Mouse (Mus musculus): ENCODE data around the gene Glul. TPM values are rescaled to one million over a fixed set of nuclear protein-coding genes. Genes with fewer than 3 reads are reported as not detected.

Glul gene
- polyA plus RNA-seq, 1 experiment from 2014 or later: 248 TPM

DNA sequence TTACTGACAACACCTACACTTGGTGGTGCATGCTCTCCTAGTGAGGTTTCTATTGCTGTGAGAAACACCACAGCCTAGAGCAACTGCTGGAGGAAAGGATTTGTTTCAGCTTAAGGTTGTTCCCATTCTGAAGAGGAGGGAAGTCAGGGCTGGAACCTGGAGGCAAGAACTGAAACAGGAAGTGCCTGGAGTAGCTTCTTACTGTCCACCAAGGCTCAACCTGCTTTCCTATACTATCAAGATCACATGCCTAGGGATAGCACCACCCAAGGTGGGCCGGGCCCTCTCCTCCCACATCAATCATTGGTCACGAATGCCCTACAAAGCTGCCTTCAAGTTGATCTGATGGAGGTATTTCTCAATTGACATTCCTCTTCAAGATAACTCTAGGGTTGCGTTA is 21.9 kb downstream of the Glul start:
- H3K27me3 ChIP-seq (replicated peaks; ENCODE audit: control insufficient read depth, insufficient read depth, low read length): no peaks in the 10 kb centered on the region
- no peak overlapping the region for H3K4me3 ChIP-seq (ENCODE audit: low read length)
- H3K27ac ChIP-seq (ENCODE audit: low read depth, low read length): no peak overlapping the region
- WGBS: 93% methylated on average over 3 of the region's 3 CpGs
- H3K36me3 ChIP-seq (ENCODE audit: control insufficient read depth, insufficient read depth, low read length): no peaks in the 10 kb centered on the region
- no peaks in the 10 kb centered on the region; the same call in 1 of the 2 replicates for H3K4me1 ChIP-seq (ENCODE audit: control insufficient read depth, insufficient read depth, low read depth, low read length)
- no peak overlapping the region for H3K9ac ChIP-seq (ENCODE audit: low read depth, low read length)
- H3K4me2 ChIP-seq (ENCODE audit: low read length): no peak overlapping the region
- ATAC-seq: no peak
- no peaks in the 10 kb centered on the region for H3K9me3 ChIP-seq (ENCODE audit: control insufficient read depth, low read length)

DNA sequence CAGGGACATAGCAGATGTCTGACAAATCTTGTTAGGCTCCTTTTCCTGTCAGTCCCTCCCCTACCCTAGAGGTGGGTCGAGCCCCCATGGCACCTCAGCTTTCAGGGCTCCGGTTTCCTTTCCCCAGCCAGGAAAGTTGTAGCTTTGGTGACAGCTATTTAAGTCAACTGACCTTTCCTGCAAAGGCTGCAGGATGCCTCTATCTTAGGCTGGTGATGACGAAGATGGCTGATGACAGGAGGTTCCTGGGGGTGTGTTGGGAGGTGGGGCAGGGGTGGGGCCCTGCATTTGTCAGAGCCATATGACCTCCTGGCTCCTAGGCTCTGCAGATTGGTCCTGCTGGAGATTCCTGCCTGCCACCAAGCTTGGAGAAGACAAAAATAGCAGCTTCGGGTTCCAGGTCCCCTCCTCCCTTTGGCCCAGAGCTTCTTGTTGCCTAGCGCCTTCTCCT is 22.9 kb downstream of the Glul start:
- H3K9ac ChIP-seq (ENCODE audit: low read depth, low read length): no peak overlapping the region
- H3K27ac ChIP-seq (ENCODE audit: low read depth, low read length): no peak overlapping the region
- H3K4me2 ChIP-seq (ENCODE audit: low read length): no peak overlapping the region
- no peaks in the 10 kb centered on the region for H3K36me3 ChIP-seq (ENCODE audit: control insufficient read depth, insufficient read depth, low read length)
- no peak overlapping the region for H3K4me3 ChIP-seq (ENCODE audit: low read length)
- H3K27me3 ChIP-seq (replicated peaks; ENCODE audit: control insufficient read depth, insufficient read depth, low read length): no peaks in the 10 kb centered on the region
- 57% methylated on average over 5 of the region's 5 CpGs for whole genome bisulfite sequencing
- no peaks in the 10 kb centered on the region for H3K9me3 ChIP-seq (ENCODE audit: control insufficient read depth, low read length)
- no peaks in the 10 kb centered on the region; the same call in 1 of the 2 replicates for H3K4me1 ChIP-seq (ENCODE audit: control insufficient read depth, insufficient read depth, low read depth, low read length)
- no peak for ATAC-seq

DNA sequence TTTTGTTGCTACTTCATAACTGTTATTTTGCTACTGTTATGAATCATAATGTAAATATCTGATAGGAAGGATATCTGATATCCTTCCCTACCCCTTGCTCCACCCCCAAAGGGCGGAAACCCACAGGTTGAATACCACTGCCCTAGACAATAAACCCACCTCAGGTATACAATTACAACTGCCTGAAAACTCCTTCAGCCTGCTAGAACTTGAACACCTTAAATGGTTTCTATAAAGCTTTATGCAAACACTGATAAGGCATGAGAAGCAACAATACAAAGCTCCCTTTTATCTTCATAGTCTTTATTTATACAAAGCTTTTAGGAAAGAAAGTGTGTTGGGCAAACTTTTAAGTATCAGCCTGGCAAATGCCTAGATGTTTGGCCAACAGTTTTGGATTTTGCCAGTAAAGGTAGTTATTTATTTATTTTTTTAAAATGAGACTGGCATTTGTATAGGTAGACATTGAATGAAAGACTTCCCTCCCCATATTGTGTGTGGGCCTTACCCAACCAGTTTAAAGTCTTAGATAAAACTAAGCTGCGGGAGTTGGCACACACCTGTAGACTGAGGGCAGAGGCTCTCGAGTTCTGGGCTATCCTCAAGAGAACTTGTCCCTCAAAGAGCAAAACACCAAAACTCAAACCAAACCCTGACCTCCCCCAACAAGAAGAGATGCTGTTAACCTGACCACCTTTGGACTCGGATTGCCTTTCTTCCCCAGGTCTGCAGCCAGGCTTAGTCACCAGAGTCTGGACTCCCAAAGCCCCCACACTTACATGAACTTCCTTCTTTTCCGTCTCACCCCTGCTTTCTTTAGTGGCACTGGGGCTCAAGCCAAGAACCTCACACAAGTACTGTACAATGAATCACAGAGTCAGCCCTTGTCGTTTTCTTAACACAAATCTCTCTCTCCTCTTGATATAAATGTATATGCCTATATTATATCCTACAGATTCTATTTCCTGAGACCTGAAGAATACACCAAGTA is 24.9 kb downstream of the Glul start:
- WGBS: 86% methylated on average over 6 of the region's 6 CpGs
- Histone ChIP-seq H3K27ac (ENCODE audit: low read depth, low read length) (no peak overlapping the region), H3K36me3 (ENCODE audit: control insufficient read depth, insufficient read depth, low read length) (no peaks in the 10 kb centered on the region), H3K4me2 (ENCODE audit: low read length) (no peak overlapping the region), H3K9me3 (ENCODE audit: control insufficient read depth, low read length) (no peaks in the 10 kb centered on the region), H3K9ac (ENCODE audit: low read depth, low read length) (no peak overlapping the region), H3K27me3 (replicated peaks; ENCODE audit: control insufficient read depth, insufficient read depth, low read length) (no peaks in the 10 kb centered on the region), H3K4me1 (ENCODE audit: control insufficient read depth, insufficient read depth, low read depth, low read length) (no peaks in the 10 kb centered on the region; the same call in 1 of the 2 replicates), H3K4me3 (ENCODE audit: low read length) (no peak overlapping the region)
- no peak for ATAC-seq

DNA sequence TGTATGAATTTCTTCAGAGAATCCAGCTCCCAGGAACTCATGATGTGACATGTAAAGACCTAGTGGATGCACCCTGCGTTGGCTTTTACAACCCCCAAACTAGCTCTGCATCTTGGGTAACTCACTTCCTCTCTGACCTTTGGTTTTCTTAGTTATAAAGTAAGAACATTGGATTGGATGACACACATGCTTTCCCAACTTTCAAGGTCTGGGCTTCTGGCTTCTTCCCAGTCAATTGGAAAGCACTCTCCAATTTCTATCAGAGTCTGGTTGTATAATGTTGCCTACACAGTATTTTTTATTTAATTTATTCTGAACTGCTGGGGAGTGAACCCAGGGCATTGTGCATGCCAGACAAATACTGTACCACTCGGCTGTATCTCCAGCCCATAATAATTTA is 30.7 kb downstream of the Glul start:
- Histone ChIP-seq H3K27me3 (replicated peaks; ENCODE audit: control insufficient read depth, insufficient read depth, low read length) (no peaks in the 10 kb centered on the region), H3K4me2 (ENCODE audit: low read length) (no peak overlapping the region), H3K27ac (ENCODE audit: low read depth, low read length) (no peak overlapping the region), H3K9ac (ENCODE audit: low read depth, low read length) (no peak overlapping the region), H3K4me3 (ENCODE audit: low read length) (no peak overlapping the region), H3K4me1 (ENCODE audit: control insufficient read depth, insufficient read depth, low read depth, low read length) (no peaks in the 10 kb centered on the region), H3K9me3 (ENCODE audit: control insufficient read depth, low read length) (no peaks in the 10 kb centered on the region), H3K36me3 (ENCODE audit: control insufficient read depth, insufficient read depth, low read length) (no peaks in the 10 kb centered on the region)
- WGBS: 80% methylated on average over 2 of the region's 2 CpGs
- ATAC-seq: no peak

DNA sequence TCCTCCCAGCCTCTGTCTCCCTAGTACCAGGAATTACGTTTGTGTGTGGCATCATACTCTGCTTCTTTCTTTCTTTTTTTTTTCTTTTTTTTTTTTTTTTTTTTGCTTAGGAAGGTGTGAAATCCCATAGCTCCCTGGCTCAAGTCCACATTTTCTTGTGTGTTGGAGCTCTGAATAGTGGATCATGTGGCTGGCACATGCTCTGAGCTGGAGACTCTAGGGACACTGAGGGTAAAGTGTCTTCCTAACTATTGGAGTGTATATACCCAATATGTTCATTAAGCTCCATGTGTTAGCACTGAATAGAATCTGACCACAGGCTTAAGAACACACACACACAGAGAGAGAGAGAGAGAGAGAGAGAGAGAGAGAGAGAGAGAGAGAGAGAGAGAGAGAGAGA is 34.0 kb downstream of the Glul start:
- 75% methylated on average over 1 of the region's 1 CpGs for WGBS
- Histone ChIP-seq H3K4me2 (ENCODE audit: low read length) (no peak overlapping the region), H3K36me3 (ENCODE audit: control insufficient read depth, insufficient read depth, low read length) (no peaks in the 10 kb centered on the region), H3K9ac (ENCODE audit: low read depth, low read length) (no peak overlapping the region), H3K9me3 (ENCODE audit: control insufficient read depth, low read length) (no peaks in the 10 kb centered on the region), H3K27ac (ENCODE audit: low read depth, low read length) (no peak overlapping the region), H3K27me3 (replicated peaks; ENCODE audit: control insufficient read depth, insufficient read depth, low read length) (no peaks in the 10 kb centered on the region), H3K4me1 (ENCODE audit: control insufficient read depth, insufficient read depth, low read depth, low read length) (no peaks in the 10 kb centered on the region), H3K4me3 (ENCODE audit: low read length) (no peak overlapping the region)
- ATAC-seq: no peak

DNA sequence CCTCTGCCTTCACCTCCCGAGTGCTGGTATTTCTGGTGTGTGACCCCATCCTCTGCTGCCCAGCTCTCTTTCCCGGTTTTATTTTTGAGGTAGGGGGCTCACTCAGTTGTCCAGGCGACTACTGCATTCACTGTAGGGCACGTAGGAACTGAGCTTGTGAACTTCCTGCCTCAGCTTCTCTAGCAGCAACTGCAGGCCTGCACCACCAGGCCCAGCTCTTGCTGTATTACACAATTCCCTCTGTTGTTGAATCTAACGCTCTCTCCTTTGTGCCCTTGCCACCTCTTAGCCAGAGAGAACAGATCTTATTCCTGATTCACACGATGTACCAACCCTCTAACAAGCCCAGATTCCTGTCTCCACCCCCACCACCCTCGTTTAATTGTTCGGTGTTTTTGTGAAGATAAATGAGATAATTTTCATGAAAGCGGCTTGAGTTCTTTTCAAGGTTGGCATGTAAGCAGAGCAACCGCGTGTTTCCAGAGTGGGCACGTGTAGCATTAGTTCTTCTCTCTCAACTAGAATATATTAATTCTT is 36.2 kb downstream of the Glul start:
- Histone ChIP-seq H3K4me1 (ENCODE audit: control insufficient read depth, insufficient read depth, low read depth, low read length) (no peaks in the 10 kb centered on the region), H3K4me2 (ENCODE audit: low read length) (no peak overlapping the region), H3K27ac (ENCODE audit: low read depth, low read length) (no peak overlapping the region), H3K36me3 (ENCODE audit: control insufficient read depth, insufficient read depth, low read length) (no peaks in the 10 kb centered on the region), H3K4me3 (ENCODE audit: low read length) (no peak overlapping the region), H3K9ac (ENCODE audit: low read depth, low read length) (no peak overlapping the region), H3K9me3 (ENCODE audit: control insufficient read depth, low read length) (no peaks in the 10 kb centered on the region), H3K27me3 (replicated peaks; ENCODE audit: control insufficient read depth, insufficient read depth, low read length) (no peaks in the 10 kb centered on the region)
- no peak for ATAC-seq
- WGBS: 66% methylated on average over 12 of the region's 12 CpGs

DNA sequence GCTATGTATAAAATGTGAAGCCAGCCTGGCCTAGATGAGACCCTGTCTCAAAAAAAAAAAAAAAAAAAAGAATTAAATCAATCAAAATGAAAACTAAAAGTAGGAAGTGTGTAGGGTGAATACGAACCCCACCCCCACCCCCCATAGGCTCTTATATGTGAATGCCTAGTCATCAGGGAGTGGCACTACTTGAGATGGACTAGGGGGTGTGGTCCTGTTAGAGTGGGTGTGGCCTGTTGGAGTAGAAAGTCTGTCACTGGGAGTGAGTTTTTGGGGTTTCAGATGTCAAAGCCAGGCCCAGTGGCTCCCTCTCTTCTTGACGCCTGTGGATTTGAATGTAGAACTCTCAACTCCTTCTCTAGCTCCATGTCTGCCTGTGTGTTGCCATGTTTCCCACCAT is 37.3 kb downstream of the Glul start:
- no peaks in the 10 kb centered on the region for H3K4me1 ChIP-seq (ENCODE audit: control insufficient read depth, insufficient read depth, low read depth, low read length)
- H3K4me3 ChIP-seq (ENCODE audit: low read length): no peak overlapping the region
- ATAC-seq: no peak
- H3K9ac ChIP-seq (ENCODE audit: low read depth, low read length): no peak overlapping the region
- no peaks in the 10 kb centered on the region for H3K9me3 ChIP-seq (ENCODE audit: control insufficient read depth, low read length)
- WGBS: 100% methylated on average over 2 of the region's 2 CpGs
- H3K36me3 ChIP-seq (ENCODE audit: control insufficient read depth, insufficient read depth, low read length): no peaks in the 10 kb centered on the region
- H3K27ac ChIP-seq (ENCODE audit: low read depth, low read length): no peak overlapping the region
- H3K4me2 ChIP-seq (ENCODE audit: low read length): no peak overlapping the region
- no peaks in the 10 kb centered on the region for H3K27me3 ChIP-seq (replicated peaks; ENCODE audit: control insufficient read depth, insufficient read depth, low read length)

DNA sequence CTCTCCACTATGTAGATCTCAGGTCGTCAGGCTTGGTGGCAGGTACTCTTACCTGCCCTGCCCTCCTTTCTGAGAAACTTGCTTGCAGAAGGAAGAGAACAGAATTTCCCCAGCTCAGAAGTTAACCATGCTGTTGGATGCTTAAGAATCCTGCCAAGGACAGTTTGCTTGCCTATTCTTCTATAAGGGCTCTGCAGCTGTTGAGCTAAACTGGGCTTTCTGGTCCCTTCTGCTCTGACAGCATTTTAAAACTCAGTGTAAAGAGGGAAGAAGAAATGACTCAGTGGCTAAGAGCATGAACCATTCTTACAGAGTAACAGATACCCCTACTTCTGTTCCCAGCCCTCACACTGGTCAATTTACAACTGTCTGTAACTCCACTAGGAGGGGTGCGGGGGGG is 41.2 kb downstream of the Glul start:
- no peaks in the 10 kb centered on the region for H3K4me1 ChIP-seq (ENCODE audit: control insufficient read depth, insufficient read depth, low read depth, low read length)
- H3K4me2 ChIP-seq (ENCODE audit: low read length): no peak overlapping the region
- no peak for ATAC-seq
- no peaks in the 10 kb centered on the region for H3K36me3 ChIP-seq (ENCODE audit: control insufficient read depth, insufficient read depth, low read length)
- no peaks in the 10 kb centered on the region for H3K9me3 ChIP-seq (ENCODE audit: control insufficient read depth, low read length)
- H3K27ac ChIP-seq (ENCODE audit: low read depth, low read length): no peak overlapping the region
- H3K9ac ChIP-seq (ENCODE audit: low read depth, low read length): no peak overlapping the region
- H3K27me3 ChIP-seq (replicated peaks; ENCODE audit: control insufficient read depth, insufficient read depth, low read length): no peaks in the 10 kb centered on the region
- 88% methylated on average over 2 of the region's 2 CpGs for WGBS
- no peak overlapping the region for H3K4me3 ChIP-seq (ENCODE audit: low read length)

DNA sequence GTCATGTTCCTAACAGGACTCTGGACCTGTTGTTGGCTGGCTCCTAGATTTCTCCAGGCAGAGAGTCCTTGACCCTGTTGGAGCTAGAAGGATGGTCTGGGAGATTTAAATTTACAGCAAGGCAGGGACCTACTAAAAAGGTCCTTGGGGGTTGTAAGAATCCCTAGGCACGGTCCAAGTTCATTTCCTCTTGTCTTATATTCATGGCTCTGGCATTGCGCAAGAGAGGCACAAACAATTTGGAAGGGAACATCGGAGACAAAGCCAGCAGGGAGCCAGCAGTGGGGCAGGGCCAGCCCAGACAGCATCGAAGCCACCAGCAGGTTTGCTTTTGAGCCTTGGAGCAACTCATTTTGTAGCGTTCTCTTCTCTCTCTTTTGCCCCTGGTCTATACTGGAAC is 45.4 kb downstream of the Glul start:
- Histone ChIP-seq H3K9ac (ENCODE audit: low read depth, low read length) (no peak overlapping the region), H3K9me3 (ENCODE audit: control insufficient read depth, low read length) (no peaks in the 10 kb centered on the region), H3K27me3 (replicated peaks; ENCODE audit: control insufficient read depth, insufficient read depth, low read length) (no peaks in the 10 kb centered on the region), H3K4me2 (ENCODE audit: low read length) (no peak overlapping the region), H3K4me1 (ENCODE audit: control insufficient read depth, insufficient read depth, low read depth, low read length) (no peaks in the 10 kb centered on the region), H3K27ac (ENCODE audit: low read depth, low read length) (no peak overlapping the region), H3K4me3 (ENCODE audit: low read length) (no peak overlapping the region), H3K36me3 (ENCODE audit: control insufficient read depth, insufficient read depth, low read length) (no peaks in the 10 kb centered on the region)
- no peak for ATAC-seq
- WGBS: 71% methylated on average over 5 of the region's 5 CpGs

Measured in hindbrain, embryonic 16.5 days (tissue).